Mouse (Mus musculus): ENCODE data around the gene Tnfrsf14.

Tnfrsf14 gene

GRCm38 (mm10) chr4:154922931-154923330 lies 5.4 kb downstream of the Tnfrsf14 start:
- in situ Hi-C loops (cut with MboI, MseI), result loop anchor here (10.0 kb wide), 1 partner anchor 298 kb away; no protein-coding TSS in a partner anchor

DNA sequence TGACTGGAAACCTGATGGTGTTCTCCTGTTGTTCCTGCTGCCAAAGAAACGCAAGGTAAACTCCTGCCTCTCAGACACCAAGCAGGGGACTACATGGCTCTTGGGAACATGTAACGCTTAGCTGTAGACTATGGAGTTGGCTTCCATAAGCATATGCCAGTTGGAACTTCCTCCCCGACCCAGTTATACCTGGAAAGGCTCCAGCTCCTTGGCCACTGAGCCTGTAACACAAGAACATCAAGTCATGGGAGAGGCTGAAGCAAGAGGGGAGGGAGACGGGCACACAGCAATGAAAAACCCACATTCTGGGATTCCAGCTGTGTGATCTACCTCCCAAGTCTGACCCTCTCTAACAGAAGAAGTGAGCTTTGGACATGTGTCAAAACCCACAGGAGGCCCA lies 6.1 kb downstream of the Tnfrsf14 start:
- in situ Hi-C loops (cut with MboI, MseI), result loop anchor here (10.0 kb wide), 1 partner anchor 297 kb away; no protein-coding TSS in a partner anchor

DNA sequence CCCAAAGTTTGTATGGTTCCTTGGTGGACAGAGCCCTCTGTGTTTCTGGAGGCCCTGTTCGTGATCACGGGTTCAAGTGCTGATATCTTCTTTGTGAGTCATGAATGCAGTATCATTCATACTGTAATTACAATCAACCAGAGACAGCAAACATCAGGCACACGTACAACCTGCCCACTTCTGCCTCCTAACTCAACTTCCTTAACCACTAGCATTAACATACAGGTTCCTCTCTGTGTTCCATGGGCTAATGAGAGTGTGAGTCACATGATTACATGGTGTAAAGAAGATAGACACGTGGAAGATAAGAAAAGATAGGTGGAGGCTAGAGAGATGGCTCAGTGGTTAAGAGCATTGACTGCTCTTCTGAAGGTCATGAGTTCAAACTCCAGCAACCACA lies 11.7 kb downstream of the Tnfrsf14 start:
- in situ Hi-C loops (cut with MboI, MseI), result no loop called here

GRCm38 (mm10) chr4:154915286-154915685 lies 13.1 kb downstream of the Tnfrsf14 start:
- in situ Hi-C loops (cut with MboI, MseI), result no loop called here

- in situ Hi-C loops (cut with MboI, MseI), result no loop called here
Observed at GRCm38 (mm10) chr4:154914707-154915106, 13.7 kb downstream of the Tnfrsf14 start.

DNA sequence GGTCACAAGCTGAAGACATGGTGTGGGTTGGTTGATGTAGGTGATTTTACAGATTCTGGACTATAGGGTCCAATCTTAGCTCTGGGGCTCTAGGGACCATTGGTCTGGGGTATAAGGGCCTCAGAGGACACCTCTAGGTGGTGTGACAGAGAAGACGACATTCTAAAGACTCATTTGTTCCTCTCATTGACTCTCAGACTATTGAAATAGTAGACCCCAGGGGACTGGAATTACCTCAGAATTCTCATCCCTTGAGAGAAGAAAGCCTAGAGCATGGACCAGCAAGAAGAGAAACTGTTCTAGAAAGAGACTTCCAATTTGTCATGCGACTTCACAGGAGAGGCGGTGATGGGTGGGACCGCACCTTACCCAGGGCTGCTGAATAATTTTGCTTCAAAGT lies 14.1 kb downstream of the Tnfrsf14 start:
- in situ Hi-C loops (cut with MboI, MseI), result no loop called here

DNA sequence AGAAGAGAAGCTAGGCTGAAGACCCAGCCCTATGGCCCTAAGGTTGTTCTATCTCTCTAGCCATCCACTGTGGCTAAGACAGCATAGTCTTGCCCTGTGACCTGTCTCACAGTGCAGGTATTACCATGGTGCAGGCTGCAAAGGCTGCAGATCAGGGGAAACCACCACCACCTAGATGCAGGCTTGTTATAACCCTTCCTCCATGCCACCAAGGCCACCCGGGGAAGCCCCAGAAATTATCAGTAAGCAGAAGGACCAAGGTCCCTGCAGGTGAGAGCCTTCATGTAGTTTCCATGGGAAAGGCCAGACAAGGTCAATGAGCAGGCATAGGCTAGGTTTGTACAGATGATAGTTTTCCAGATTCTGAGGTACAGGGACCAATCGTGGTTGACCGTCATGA lies 14.5 kb downstream of the Tnfrsf14 start:
- in situ Hi-C loops (cut with MboI, MseI), result no loop called here

- in situ Hi-C loops (cut with MboI, MseI), result no loop called here
Observed at GRCm38 (mm10) chr4:154911644-154912043, 16.7 kb downstream of the Tnfrsf14 start.

DNA sequence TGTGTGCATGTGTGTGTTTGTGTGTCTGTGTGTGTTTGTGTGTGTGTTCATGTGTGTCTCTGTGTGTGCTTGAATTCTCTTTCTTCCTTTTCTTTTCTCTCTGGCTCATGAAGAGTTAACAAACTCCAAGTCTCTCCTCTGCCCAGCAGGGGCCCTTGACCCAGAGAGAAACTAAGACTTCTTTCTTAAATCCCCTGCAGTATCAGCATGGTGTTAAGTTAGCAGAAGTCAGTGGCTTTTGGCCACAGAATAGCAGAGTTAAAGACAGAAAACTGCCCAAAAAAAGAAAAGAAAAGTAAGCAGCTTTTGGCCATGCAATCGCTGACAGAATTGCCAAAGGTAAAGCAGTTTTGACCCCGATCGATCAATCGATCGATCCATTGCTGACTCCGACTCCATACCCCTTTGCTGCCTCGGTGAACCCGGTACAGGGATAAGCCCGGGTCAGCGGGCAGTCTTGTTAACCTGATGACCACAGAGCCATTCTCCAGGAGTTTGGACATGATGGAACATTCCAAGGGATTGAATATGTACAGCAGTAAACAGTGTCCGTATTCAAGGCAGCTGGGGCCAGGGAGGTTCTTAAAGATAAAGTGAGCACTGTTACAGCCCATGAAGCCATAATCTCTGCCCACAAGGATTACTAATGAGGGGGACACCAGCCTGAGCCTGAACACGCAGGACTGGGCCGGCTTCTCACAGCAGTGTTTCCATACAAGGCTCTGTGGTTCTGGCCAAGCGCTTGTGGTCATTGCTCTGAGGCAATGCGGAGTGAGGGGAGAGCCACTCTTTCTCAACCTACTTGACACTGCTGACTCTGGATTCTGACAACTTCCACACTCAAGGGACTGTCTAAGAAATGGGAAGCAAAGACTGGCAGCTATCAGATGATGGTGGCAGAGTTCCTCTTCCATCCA lies 17.5 kb downstream of the Tnfrsf14 start:
- in situ Hi-C loops (cut with MboI, MseI), result no loop called here

DNA sequence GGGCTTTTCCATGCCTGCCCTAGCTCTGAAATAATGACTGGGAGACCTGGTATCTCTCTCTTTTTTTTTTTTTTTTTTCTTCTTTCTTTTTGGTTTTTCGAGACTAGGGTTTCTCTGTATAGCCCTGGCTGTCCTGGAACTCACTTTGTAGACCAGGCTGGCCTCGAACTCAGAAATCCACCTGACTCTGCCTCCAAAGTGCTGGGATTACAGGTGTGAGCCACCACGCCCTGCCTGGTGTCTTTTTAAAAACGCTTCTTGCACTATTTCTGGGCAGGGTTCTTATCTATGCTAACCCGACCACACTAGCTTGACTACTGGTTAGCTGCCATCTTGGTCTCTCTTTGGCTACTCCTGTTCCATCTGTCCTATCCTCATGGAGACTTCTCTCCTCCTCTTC lies 19.9 kb downstream of the Tnfrsf14 start:
- in situ Hi-C loops (cut with MboI, MseI), result no loop called here

- in situ Hi-C loops (cut with MboI, MseI), result no loop called here
Observed at GRCm38 (mm10) chr4:154907833-154908232, 20.5 kb downstream of the Tnfrsf14 start.

DNA sequence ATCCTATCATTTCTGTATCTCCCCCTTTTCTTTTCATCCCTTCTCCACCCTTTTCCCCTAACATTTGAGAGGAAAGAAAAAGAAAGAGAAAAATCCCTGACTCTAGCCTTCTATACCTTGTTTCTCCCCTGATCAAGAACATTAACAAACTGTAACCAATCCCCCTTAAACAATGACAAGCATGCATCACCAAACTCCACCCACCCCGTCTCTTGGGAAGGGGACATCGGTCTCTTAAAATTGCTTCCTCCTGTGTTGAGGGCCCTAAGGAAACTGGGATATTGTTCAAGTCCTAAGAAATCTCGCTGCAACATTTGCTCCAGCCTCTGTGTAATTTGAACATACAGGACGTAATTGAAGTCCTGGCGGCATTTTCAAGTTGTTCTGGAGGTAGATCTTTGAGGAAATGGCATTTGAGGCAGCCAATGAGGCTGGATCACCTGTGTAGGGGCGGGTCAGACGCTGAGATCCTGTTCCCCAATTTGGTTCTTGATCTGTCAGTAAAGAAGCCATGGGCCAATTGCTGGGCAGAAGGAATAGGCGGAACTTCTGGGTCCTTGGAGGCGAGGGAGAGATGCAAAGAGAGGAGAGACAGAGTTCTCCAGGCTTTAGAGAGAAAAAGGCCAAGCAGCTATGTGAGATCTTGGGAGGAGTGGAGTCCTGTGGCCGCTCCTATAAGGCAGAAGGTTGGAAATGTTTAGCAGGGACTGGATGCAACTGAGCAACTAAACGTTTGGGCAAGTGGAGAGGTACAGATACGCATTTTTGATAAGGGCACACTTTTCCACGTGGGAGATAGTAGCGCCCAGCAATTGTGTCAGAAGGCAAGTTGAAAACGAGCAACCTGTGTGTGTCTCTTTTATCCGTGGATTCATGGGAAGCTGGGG lies 23.9 kb downstream of the Tnfrsf14 start:
- in situ Hi-C loops (cut with MboI, MseI), result no loop called here

DNA sequence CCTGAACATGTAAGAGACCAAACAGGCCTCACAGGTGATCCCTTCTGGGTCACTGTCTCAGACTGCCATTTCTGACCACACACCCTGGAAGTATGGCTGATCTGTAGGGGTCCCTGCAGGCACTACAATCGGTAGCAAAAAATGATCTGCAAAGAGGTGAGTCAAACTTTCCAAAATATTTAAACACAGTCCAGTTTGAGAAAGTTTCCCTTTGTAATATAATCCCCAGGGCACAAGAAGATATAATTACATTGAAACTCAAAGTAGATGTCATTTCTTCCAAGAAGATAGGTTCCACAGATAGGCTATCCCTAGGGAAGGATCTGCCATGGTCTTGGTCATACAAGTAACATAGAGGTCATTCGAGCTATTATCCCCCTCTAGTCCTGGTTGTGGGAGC lies 26.0 kb downstream of the Tnfrsf14 start:
- in situ Hi-C loops (cut with MboI, MseI), result no loop called here

DNA sequence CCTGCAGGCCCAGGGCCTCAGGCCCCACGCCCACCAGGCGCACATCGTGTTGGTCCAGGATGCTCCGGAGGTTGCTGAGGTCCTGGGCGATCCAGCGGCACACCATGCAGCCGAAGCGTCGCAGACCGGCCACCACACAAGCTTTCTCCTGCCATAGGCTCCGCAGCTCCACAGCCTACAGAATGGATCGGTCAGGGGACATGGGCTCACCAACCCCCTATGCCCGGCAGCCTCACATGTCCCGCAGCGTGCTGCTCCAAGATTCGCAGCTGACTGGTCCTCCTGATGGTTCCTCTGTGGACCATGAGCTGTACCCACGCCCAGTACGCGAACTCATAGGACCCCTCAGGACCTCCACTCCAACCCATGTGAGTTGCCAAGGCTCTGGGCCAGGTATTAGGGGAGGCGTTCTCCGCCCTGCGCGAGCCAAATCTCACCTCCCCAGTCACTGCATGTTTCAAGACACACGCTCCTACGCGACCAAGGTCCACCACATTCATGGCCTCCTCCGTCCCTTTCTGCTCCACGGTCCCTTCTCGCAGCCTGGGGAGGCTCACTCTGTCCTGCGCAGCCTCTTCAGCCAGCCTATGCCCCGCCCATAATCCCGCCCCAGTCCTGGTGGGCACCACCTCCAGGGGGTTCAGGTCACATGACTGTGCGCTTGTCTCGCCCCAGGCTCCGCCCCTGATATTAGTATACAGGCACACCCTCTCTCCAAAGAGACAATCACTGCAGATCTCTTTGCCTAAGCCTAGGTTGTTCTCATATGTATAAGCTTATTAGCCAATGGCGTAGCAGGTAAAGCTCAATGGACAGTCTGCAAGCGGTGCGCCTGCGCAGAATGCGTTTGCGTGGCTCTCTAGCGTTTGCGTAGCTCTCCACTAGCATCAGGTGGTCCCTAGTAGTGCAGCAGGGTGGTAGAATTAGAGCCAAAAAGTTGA lies 29.6 kb downstream of the Tnfrsf14 start, which contains the start of gene Fam213b:
Gene Fam213b (minus strand): TSS at position 630 of the 941 bp plus-strand sequence.
- in situ Hi-C loops (cut with MboI, MseI), result no loop called here

GRCm38 (mm10) chr4:154897676-154898465 lies 30.5 kb downstream of the Tnfrsf14 start:
- in situ Hi-C loops (cut with MboI, MseI), result no loop called here

DNA sequence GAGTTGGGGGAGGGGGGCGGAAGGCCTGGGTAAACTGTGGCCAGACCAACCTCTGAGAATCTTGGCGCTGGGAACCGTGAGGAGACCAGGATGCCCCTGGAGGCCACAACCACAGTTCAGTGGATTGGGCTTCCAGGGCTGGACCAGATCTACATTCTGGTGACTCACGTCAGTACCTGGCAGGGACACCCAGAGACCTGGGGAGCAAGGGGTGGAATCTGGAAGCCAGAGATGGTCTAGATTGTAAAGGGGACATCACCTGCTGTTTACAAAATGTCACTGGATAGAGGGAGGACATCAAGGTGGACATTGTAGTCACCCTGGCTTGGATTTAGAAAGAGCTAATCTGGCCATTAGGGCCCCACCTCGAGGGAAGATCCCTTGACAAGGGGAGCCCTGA lies 32.8 kb downstream of the Tnfrsf14 start:
- in situ Hi-C loops (cut with MboI, MseI), result no loop called here

GRCm38 (mm10) chr4:154890887-154891286 lies 37.5 kb downstream of the Tnfrsf14 start:
- in situ Hi-C loops (cut with MboI, MseI), result no loop called here

GRCm38 (mm10) chr4:154887593-154888250 lies 40.6 kb downstream of the Tnfrsf14 start:
- in situ Hi-C loops (cut with MboI, MseI), result no loop called here

DNA sequence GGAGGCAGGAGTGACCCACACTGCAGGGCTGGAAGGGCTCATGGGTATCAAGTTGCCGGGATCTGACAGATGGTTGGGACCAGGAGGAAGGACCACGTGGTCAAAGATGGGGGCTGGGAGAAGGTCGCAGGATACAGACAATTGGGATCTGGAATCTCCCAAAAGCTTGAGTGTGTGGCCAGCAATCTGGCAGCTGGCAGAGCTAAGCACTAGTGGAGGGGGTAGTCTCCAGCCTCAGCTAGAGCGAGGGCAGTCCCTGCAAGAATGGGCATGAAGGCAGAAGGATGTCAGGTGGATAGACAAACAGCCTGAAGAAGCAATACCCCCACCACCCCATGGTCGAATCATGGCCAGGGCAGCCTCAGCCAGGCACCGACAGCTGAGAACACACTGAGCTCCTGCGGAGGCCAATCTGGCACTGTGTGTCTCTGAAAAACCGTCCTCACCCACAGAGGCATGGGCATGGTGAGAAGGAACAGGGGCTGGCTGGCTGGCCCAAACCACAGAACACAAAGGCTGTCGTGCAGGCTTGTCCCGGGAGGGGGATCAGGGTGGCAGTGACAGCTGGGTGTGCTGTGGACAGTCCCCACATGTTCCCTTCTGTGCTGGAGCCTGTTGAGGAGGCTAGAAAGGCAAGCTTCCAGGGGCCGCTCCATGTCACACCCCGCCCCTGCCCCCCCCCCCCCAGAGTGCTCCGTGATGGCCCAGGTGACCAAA lies 41.3 kb downstream of the Tnfrsf14 start:
- in situ Hi-C loops (cut with MboI, MseI), result no loop called here

All from T-helper 2 cell (primary cell).